Mouse (Mus musculus): ENCODE measurements around the gene Cx3cl1. TPM values are rescaled to one million over a fixed set of nuclear protein-coding genes. Genes with fewer than 3 reads are reported as not detected.

Cx3cl1 gene
- polyA plus RNA-seq, 1 experiment: 0.44 TPM

- H3K9me3 ChIP-seq: no peaks in the 10 kb centered on the region
- H3K4me1 ChIP-seq: peaks cover 26% of the 10 kb centered on the region
- H3K36me3 ChIP-seq (replicated peaks; ENCODE audit: low read length): peaks cover 96% of the 10 kb centered on the region
- no peaks in the 10 kb centered on the region for H3K27me3 ChIP-seq (replicated peaks)
- H3K4me3 ChIP-seq (replicated peaks): no peak overlapping the region
- TF ChIP-seq FLI1 (IDR thresholded peaks at IDR 0.05; ENCODE audit: low read length) (no peak), GATA1 (IDR thresholded peaks at IDR 0.05; ENCODE audit: borderline replicate concordance, low read length) (no peak)
Measured at GRCm38 (mm10) chr8:94822637-94823560, 51.1 kb downstream of the Cx3cl1 start.

DNA sequence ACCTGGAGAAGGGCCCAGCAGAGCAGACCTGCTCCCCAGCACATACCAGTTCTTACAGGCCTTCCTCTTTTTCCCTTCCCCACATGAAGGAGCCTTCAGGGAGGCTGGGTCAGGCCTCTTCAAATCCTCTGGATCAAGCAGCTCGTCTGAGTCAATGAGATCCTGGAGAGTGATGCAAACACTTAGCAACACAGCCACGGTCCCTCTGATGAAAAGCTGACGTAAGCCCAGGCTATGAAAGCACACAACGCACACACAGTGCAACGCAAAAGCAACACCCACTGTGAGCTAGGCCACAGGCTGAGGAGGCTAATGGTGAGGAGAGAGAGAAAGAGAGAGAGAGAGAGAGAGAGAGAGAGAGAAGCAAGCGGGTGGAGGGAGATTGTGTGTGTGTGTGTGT is 53.4 kb downstream of the Cx3cl1 start:
- peaks cover 16% of the 10 kb centered on the region for H3K4me1 ChIP-seq
- H3K27me3 ChIP-seq (replicated peaks): no peaks in the 10 kb centered on the region
- no peak for TF ChIP-seq FLI1 (IDR thresholded peaks at IDR 0.05; ENCODE audit: low read length)
- TF ChIP-seq GATA1 (IDR thresholded peaks at IDR 0.05; ENCODE audit: borderline replicate concordance, low read length): no peak
- peaks cover 95% of the 10 kb centered on the region for H3K36me3 ChIP-seq (replicated peaks; ENCODE audit: low read length)
- no peaks in the 10 kb centered on the region for H3K9me3 ChIP-seq
- no peak overlapping the region for H3K4me3 ChIP-seq (replicated peaks)

GRCm38 (mm10) chr8:94826210-94826609 is 54.4 kb downstream of the Cx3cl1 start:
- H3K4me3 ChIP-seq (replicated peaks): no peak overlapping the region
- TF ChIP-seq FLI1 (IDR thresholded peaks at IDR 0.05; ENCODE audit: low read length) (no peak), GATA1 (IDR thresholded peaks at IDR 0.05; ENCODE audit: borderline replicate concordance, low read length) (no peak)
- H3K36me3 ChIP-seq (replicated peaks; ENCODE audit: low read length): peaks cover 95% of the 10 kb centered on the region
- no peaks in the 10 kb centered on the region for H3K27me3 ChIP-seq (replicated peaks)
- no peaks in the 10 kb centered on the region for H3K9me3 ChIP-seq
- peaks cover 16% of the 10 kb centered on the region for H3K4me1 ChIP-seq

- peaks cover 94% of the 10 kb centered on the region for H3K36me3 ChIP-seq (replicated peaks; ENCODE audit: low read length)
Measured at GRCm38 (mm10) chr8:94828284-94828683, 56.5 kb downstream of the Cx3cl1 start.

More at GRCm38 (mm10) chr8:94828284-94828683, 56.5 kb downstream of the Cx3cl1 start:
- Histone ChIP-seq H3K4me3 (replicated peaks) (no peak overlapping the region), H3K4me1 (peaks cover 19% of the 10 kb centered on the region), H3K9me3 (no peaks in the 10 kb centered on the region), H3K27me3 (replicated peaks) (no peaks in the 10 kb centered on the region)
- TF ChIP-seq GATA1 (IDR thresholded peaks at IDR 0.05; ENCODE audit: borderline replicate concordance, low read length) (no peak), FLI1 (IDR thresholded peaks at IDR 0.05; ENCODE audit: low read length) (no peak)

Other genes starting within 250 kb of the Cx3cl1 start
- gene Cpne2, start 239.0 kb upstream of the Cx3cl1 start, polyA plus RNA-seq (2012; ENCODE audit: insufficient read depth, low replicate concordance): 11.4 and 13.6 TPM in 2 replicates
- gene Rspry1, start 170.1 kb upstream of the Cx3cl1 start, polyA plus RNA-seq (2012; ENCODE audit: insufficient read depth, low replicate concordance): 0.56 and 3.4 TPM in 2 replicates
- 11.1 and 44.5 TPM in 2 replicates for gene Fam192a, start 170.0 kb upstream of the Cx3cl1 start, polyA plus RNA-seq (2012; ENCODE audit: insufficient read depth, low replicate concordance)
- 13.7 and 16.1 TPM in 2 replicates for gene Arl2bp, start 105.4 kb upstream of the Cx3cl1 start, polyA plus RNA-seq (2012; ENCODE audit: insufficient read depth, low replicate concordance)
- gene Pllp, start 75.7 kb upstream of the Cx3cl1 start, polyA plus RNA-seq (2012; ENCODE audit: insufficient read depth, low replicate concordance): not detected in 2 replicates
- gene Ccl22, start 26.4 kb upstream of the Cx3cl1 start, polyA plus RNA-seq (2012; ENCODE audit: insufficient read depth, low replicate concordance): 0.30 TPM in 1 of 2 replicates, not detected in the other
- gene Ccl17, start 38.4 kb downstream of the Cx3cl1 start, polyA plus RNA-seq (2012; ENCODE audit: insufficient read depth, low replicate concordance): not detected in 2 replicates
- gene Coq9, start 66.3 kb downstream of the Cx3cl1 start, polyA plus RNA-seq (2012; ENCODE audit: insufficient read depth, low replicate concordance): 62.7 and 175 TPM in 2 replicates
- gene Ciapin1, start 66.3 kb downstream of the Cx3cl1 start, polyA plus RNA-seq (2012; ENCODE audit: insufficient read depth, low replicate concordance): 404 and 666 TPM in 2 replicates
- 15.3 and 21.3 TPM in 2 replicates for gene Polr2c, start 85.4 kb downstream of the Cx3cl1 start, polyA plus RNA-seq (2012; ENCODE audit: insufficient read depth, low replicate concordance)
- 0.81 and 1.1 TPM in 2 replicates for gene Dok4, start 104.3 kb downstream of the Cx3cl1 start, polyA plus RNA-seq (2012; ENCODE audit: insufficient read depth, low replicate concordance)
- gene Ccdc102a, start 146.1 kb downstream of the Cx3cl1 start, polyA plus RNA-seq (2012; ENCODE audit: insufficient read depth, low replicate concordance): 0.73 and 1.4 TPM in 2 replicates
- 1.2 and 1.8 TPM in 2 replicates for gene Adgrg5, start 151.7 kb downstream of the Cx3cl1 start, polyA plus RNA-seq (2012; ENCODE audit: insufficient read depth, low replicate concordance)
- gene Adgrg1, start 202.7 kb downstream of the Cx3cl1 start, polyA plus RNA-seq (2012; ENCODE audit: insufficient read depth, low replicate concordance): 388 and 1,147 TPM in 2 replicates
- gene Adgrg3, start 245.7 kb downstream of the Cx3cl1 start, polyA plus RNA-seq (2012; ENCODE audit: insufficient read depth, low replicate concordance): 111 and 126 TPM in 2 replicates